Mouse (Mus musculus) forebrain, embryonic 13.5 days (tissue): ENCODE results near the gene Abhd11. TPM values are rescaled to one million over a fixed set of nuclear protein-coding genes. Genes with fewer than 3 reads are reported as not detected.

Experiments used
- polyA plus RNA-seq: library from polyadenylated mRNA; unstranded; fragments of >200 nt; fragmentation: Nextera tagmentation; extraction: Ambion mirVana; gene quantifications from 2 replicates; pipeline ENCODE4 v1.2.1, GENCODE M21; 2015

The Abhd11 gene
- polyA plus RNA-seq, 1 experiment from 2014 or later = 47.9 TPM

Other genes starting within 250 kb of the Abhd11 start
- gene Tmem270, start 102.4 kb upstream of the Abhd11 start, polyA plus RNA-seq = not detected in 2 replicates
- gene Cldn13, start 93.6 kb upstream of the Abhd11 start, polyA plus RNA-seq = 0.72 TPM in 1 of 2 replicates, not detected in the other
- gene Mettl27, start 76.8 kb upstream of the Abhd11 start, polyA plus RNA-seq = 7.5 and 8.2 TPM in 2 replicates
- gene Cldn4, start 62.2 kb upstream of the Abhd11 start, polyA plus RNA-seq = not detected in 2 replicates
- 2.9 and 3.1 TPM in 2 replicates for gene Cldn3, start 22.9 kb upstream of the Abhd11 start, polyA plus RNA-seq
- gene Stx1a, start 14.3 kb downstream of the Abhd11 start, polyA plus RNA-seq = 34.1 and 38.7 TPM in 2 replicates
- gene Dnajc30, start 55.0 kb downstream of the Abhd11 start, polyA plus RNA-seq = 31.3 and 33.8 TPM in 2 replicates
- gene Bud23, start 55.8 kb downstream of the Abhd11 start, polyA plus RNA-seq = 101 and 112 TPM in 2 replicates
- 17.8 and 19.1 TPM in 2 replicates for gene Vps37d, start 69.1 kb downstream of the Abhd11 start, polyA plus RNA-seq
- gene Mlxipl, start 80.7 kb downstream of the Abhd11 start, polyA plus RNA-seq = 1.4 and 1.6 TPM in 2 replicates
- gene Tbl2, start 140.5 kb downstream of the Abhd11 start, polyA plus RNA-seq = 18.8 and 19.3 TPM in 2 replicates
- 48.9 and 50.8 TPM in 2 replicates for gene Bcl7b, start 159.1 kb downstream of the Abhd11 start, polyA plus RNA-seq
- 50.1 and 51.4 TPM in 2 replicates for gene Baz1b, start 178.1 kb downstream of the Abhd11 start, polyA plus RNA-seq
- gene Fzd9, start 242.1 kb downstream of the Abhd11 start, polyA plus RNA-seq = 18.2 and 25.7 TPM in 2 replicates